Comparison of ENCODE assay signal across 22 mouse cellular contexts in genomic region chr1:57296186-57296585, GRCm38 (mm10).
A peak's percentile ranks its signal among the peaks of the same experiment; 100 is the strongest.
DNase-seq lines count a peak whose midpoint lies in the region; ATAC-seq lines count a peak whose summit lies in the region.
"Had no signal": no experiment of that assay in that cellular context is flagged by ENCODE, and none has a peak within 500 bp of the region (broad histone marks: within the 10 kb centered on the region; RNA-seq: fewer than 3 reads in every experiment).

No protein-coding gene starts in this region.

- no peaks in the 10 kb centered on the region for H3K36me3 ChIP-seq in embryonic facial prominence, embryonic 13.5 days
- no peaks in the 10 kb centered on the region for H3K36me3 ChIP-seq in limb, embryonic 10.5 days
- H3K36me3 ChIP-seq: hindbrain, embryonic 13.5 days; intestine, embryonic 15.5 days; limb, embryonic 15.5 days; lung, embryonic 15.5 days; neural tube, embryonic 15.5 days had no signal

- no peak overlapping the region for H3K27ac ChIP-seq in embryonic facial prominence, embryonic 13.5 days
- no peak overlapping the region for H3K27ac ChIP-seq in limb, embryonic 10.5 days
- H3K27ac ChIP-seq: hindbrain, embryonic 13.5 days; intestine, embryonic 15.5 days; limb, embryonic 15.5 days; lung, embryonic 15.5 days; neural tube, embryonic 15.5 days had no signal

- peak; percentile 7 for DNase-seq in kidney, postnatal 10 days
- no peak for DNase-seq in kidney, adult 18-20 months
- peak; percentile 89 for DNase-seq in gonadal fat pad, adult 2 months (ENCODE audit: low read depth)
- peak; percentile 5 to 70 for DNase-seq in lung, postnatal 4 days
- DNase-seq in limb, embryonic 10.5 days (ENCODE audit: low spot score) = no peak
- DNase-seq in gastrocnemius, postnatal 14 days = no peak
- DNase-seq: adrenal gland, postnatal 25 days; cerebellum, adult 9-10 months; forebrain, postnatal 0 days; heart, postnatal 10 days; right cerebral cortex, postnatal 4 days; thymus, postnatal 25 days had no signal

- no peak overlapping the region for H3K4me2 ChIP-seq in embryonic facial prominence, embryonic 13.5 days
- H3K4me2 ChIP-seq: hindbrain, embryonic 13.5 days; intestine, embryonic 15.5 days; limb, embryonic 15.5 days; lung, embryonic 15.5 days; midbrain, embryonic 11.5 days; neural tube, embryonic 15.5 days had no signal

- intact Hi-C loops in gastrocnemius, postnatal 14 days (cut with DNase I; ENCODE audit: low total_unique reads) = no loop called here

- no peaks in the 10 kb centered on the region for H3K9me3 ChIP-seq in embryonic facial prominence, embryonic 13.5 days
- no peaks in the 10 kb centered on the region for H3K9me3 ChIP-seq in limb, embryonic 10.5 days (replicated peaks)
- H3K9me3 ChIP-seq: hindbrain, embryonic 13.5 days; intestine, embryonic 15.5 days; limb, embryonic 15.5 days; lung, embryonic 15.5 days; neural tube, embryonic 15.5 days had no signal

- no peaks in the 10 kb centered on the region for H3K27me3 ChIP-seq in embryonic facial prominence, embryonic 13.5 days
- no peaks in the 10 kb centered on the region for H3K27me3 ChIP-seq in limb, embryonic 10.5 days (ENCODE audit: low read depth, poor library complexity, severe bottlenecking)
- H3K27me3 ChIP-seq: hindbrain, embryonic 13.5 days; intestine, embryonic 15.5 days; limb, embryonic 15.5 days; lung, embryonic 15.5 days; neural tube, embryonic 15.5 days had no signal

- H3K9ac ChIP-seq in embryonic facial prominence, embryonic 13.5 days = 0 out of 2 replicates have a peak overlapping the region, but pooled peaks have one; percentile 27
- H3K9ac ChIP-seq: forebrain, postnatal 0 days; hindbrain, embryonic 13.5 days; intestine, embryonic 15.5 days; limb, embryonic 15.5 days; lung, embryonic 15.5 days; neural tube, embryonic 15.5 days had no signal

- no peak overlapping the region for H3K4me3 ChIP-seq in embryonic facial prominence, embryonic 13.5 days
- H3K4me3 ChIP-seq in limb, embryonic 10.5 days = no peak overlapping the region
- H3K4me3 ChIP-seq: erythroblast, embryonic 14.5 days; hindbrain, embryonic 13.5 days; intestine, embryonic 15.5 days; limb, embryonic 15.5 days; lung, embryonic 15.5 days; neural tube, embryonic 15.5 days had no signal

- H3K4me1 ChIP-seq in embryonic facial prominence, embryonic 13.5 days = peaks cover 4% of the 10 kb centered on the region; the same call in 1 of the 2 replicates
- H3K4me1 ChIP-seq in limb, embryonic 10.5 days = 0 out of 2 replicates have a peak, but pooled peaks cover 3% of the 10 kb centered on the region
- H3K4me1 ChIP-seq: hindbrain, embryonic 13.5 days; intestine, embryonic 15.5 days; lung, embryonic 15.5 days; neural tube, embryonic 15.5 days had no signal

- WGBS in embryonic facial prominence, embryonic 13.5 days = 82% methylated on average over 1 of the region's 1 CpGs
- 87% methylated on average over 1 of the region's 1 CpGs for WGBS in limb, embryonic 10.5 days

- ATAC-seq in embryonic facial prominence, embryonic 13.5 days (ENCODE audit: insufficient number of reproducible peaks, insufficient read depth, low FRiP score, low TSS enrichment, low read depth) = no peak
- ATAC-seq: activated CD4-positive, CD25-positive, alpha-beta regulatory T cell, adult 4 months; forebrain, postnatal 0 days; intestine, embryonic 15.5 days; Patski had no signal

Comparison
In these comparisons a context has a peak if more than half of its experiments do, and no peak if none do; other contexts are left out.
1. DNase-seq: peak in kidney, postnatal 10 days (single experiment), gonadal fat pad, adult 2 months (single experiment) and lung, postnatal 4 days (2 of 2); none in kidney, adult 18-20 months (single experiment), limb, embryonic 10.5 days (single experiment) and gastrocnemius, postnatal 14 days (single experiment).